In the genomic region with DNA sequence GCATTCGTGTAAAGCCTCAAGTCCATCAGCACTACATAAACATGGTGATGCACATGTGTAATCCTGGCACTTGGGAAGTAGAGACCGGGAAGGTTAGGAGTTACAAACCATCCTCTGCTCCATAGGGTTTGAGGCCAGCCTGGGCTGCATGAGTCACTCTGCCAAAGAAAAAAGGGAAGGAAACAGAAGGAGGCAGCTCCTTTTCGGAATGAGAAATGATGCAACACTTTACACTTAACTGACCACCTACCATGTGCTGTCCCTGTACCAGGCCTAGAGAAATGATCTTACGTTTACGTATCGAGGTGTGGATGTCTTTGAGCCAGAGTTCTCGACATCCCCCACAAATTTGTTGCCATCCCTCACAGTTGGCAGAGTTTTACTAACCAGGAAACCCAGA, we compare ENCODE assay signal across 15 mouse cellular contexts. TPM values are rescaled to one million over a fixed set of nuclear protein-coding genes. Genes with fewer than 3 reads are reported as not detected.
DNase-seq lines count a peak whose midpoint lies in the region; ATAC-seq and TF ChIP-seq lines count a peak whose summit lies in the region.
"Had no signal": no experiment of that assay in that cellular context is flagged by ENCODE, and none has a peak within 500 bp of the region (broad histone marks: within the 10 kb centered on the region; RNA-seq: fewer than 3 reads in every experiment).

No protein-coding gene starts in this region.

- 59% methylated on average over 7 of the region's 7 CpGs for WGBS in heart, adult 2 months
- WGBS in bone marrow, adult 2 months = 19% methylated on average over 7 of the region's 7 CpGs
- WGBS in liver, postnatal 0 days (ENCODE audit: insufficient replicate concordance) = 58% methylated on average over 7 of the region's 7 CpGs

- H3K79me2 ChIP-seq in heart, adult 2 months (replicated peaks; ENCODE audit: control insufficient read depth, insufficient read depth, low read length) = peaks cover 2% of the 10 kb centered on the region

- peaks cover 3% of the 10 kb centered on the region for H3K36me3 ChIP-seq in heart, adult 2 months (ENCODE audit: control insufficient read depth, insufficient read depth, low read length)
- H3K36me3 ChIP-seq in liver, postnatal 0 days (replicated peaks; ENCODE audit: insufficient read depth, low read length) = peaks cover 3% of the 10 kb centered on the region; the same call in 1 of the 2 replicates
- H3K36me3 ChIP-seq: intestine, embryonic 15.5 days had no signal

- no peak for TF ChIP-seq CTCF in heart, adult 2 months (IDR thresholded peaks at IDR 0.05)
- no peak for TF ChIP-seq CTCF in bone marrow, adult 2 months (IDR thresholded peaks at IDR 0.05; ENCODE audit: control insufficient read depth, insufficient read depth, low read length)
- no peak for TF ChIP-seq CTCF in liver, postnatal 0 days (IDR thresholded peaks at IDR 0.05; ENCODE audit: low read depth)

- H3K9me3 ChIP-seq in liver, postnatal 0 days (ENCODE audit: low read length) = no peaks in the 10 kb centered on the region
- H3K9me3 ChIP-seq: intestine, embryonic 15.5 days; limb, embryonic 15.5 days had no signal

- H3K4me2 ChIP-seq in liver, postnatal 0 days (ENCODE audit: low read depth, low read length) = no peak overlapping the region
- H3K4me2 ChIP-seq: intestine, embryonic 15.5 days; limb, embryonic 15.5 days had no signal

- H3K9ac ChIP-seq in heart, adult 2 months (ENCODE audit: low read depth, low read length) = no peak overlapping the region
- no peak overlapping the region for H3K9ac ChIP-seq in liver, postnatal 0 days (replicated peaks)
- H3K9ac ChIP-seq: intestine, embryonic 15.5 days; limb, embryonic 15.5 days had no signal

- peaks cover 51% of the 10 kb centered on the region for H3K4me1 ChIP-seq in heart, adult 2 months (ENCODE audit: control insufficient read depth, insufficient read depth, low read length)
- H3K4me1 ChIP-seq in bone marrow, adult 2 months (ENCODE audit: control insufficient read depth, insufficient read depth, low read length) = peaks cover 20% of the 10 kb centered on the region
- peaks cover 51% of the 10 kb centered on the region for H3K4me1 ChIP-seq in liver, postnatal 0 days (ENCODE audit: insufficient read depth)

- peak overlapping the region; percentile 75 for H3K27ac ChIP-seq in heart, adult 2 months
- H3K27ac ChIP-seq in bone marrow, adult 2 months (ENCODE audit: control insufficient read depth, insufficient read depth, low read depth, low read length, poor library complexity) = peak overlapping the region; percentile 42; the same call in 1 of the 2 replicates
- H3K27ac ChIP-seq in liver, postnatal 0 days (ENCODE audit: low read depth) = peak overlapping the region; percentile 5; the same call in 1 of the 2 replicates
- H3K27ac ChIP-seq: intestine, embryonic 15.5 days; limb, embryonic 15.5 days had no signal

- intact Hi-C loops in heart, adult 2 months (cut with DNase I) = no loop called here

- no peak overlapping the region for H3K4me3 ChIP-seq in heart, adult 2 months
- H3K4me3 ChIP-seq in bone marrow, adult 2 months (replicated peaks; ENCODE audit: control insufficient read depth, low read depth, low read length) = no peak overlapping the region
- H3K4me3 ChIP-seq in liver, postnatal 0 days (ENCODE audit: low read depth, low read length) = no peak overlapping the region
- H3K4me3 ChIP-seq: intestine, embryonic 15.5 days; limb, embryonic 15.5 days had no signal

- TF ChIP-seq EP300 in heart, adult 2 months (IDR thresholded peaks at IDR 0.05; ENCODE audit: insufficient read depth, low read depth, low read length) = no peak
- TF ChIP-seq EP300 in liver, postnatal 0 days (IDR thresholded peaks at IDR 0.05; ENCODE audit: low read depth) = no peak

- peak; percentile 35; the same call in 1 of the 2 replicates for ATAC-seq in liver, postnatal 0 days
- ATAC-seq in activated CD4-positive, CD25-positive, alpha-beta regulatory T cell, adult 4 months = no peak
- no peak for ATAC-seq in erythroid progenitor cell, adult 5-6 weeks (replicated peaks; ENCODE audit: low FRiP score, poor library complexity, severe bottlenecking)
- ATAC-seq: forebrain, embryonic 14.5 days; intestine, embryonic 15.5 days had no signal

- no peaks in the 10 kb centered on the region for H3K27me3 ChIP-seq in heart, adult 2 months (ENCODE audit: control insufficient read depth, insufficient read depth, low read length)
- no peaks in the 10 kb centered on the region for H3K27me3 ChIP-seq in liver, postnatal 0 days (ENCODE audit: insufficient read depth, low read length)
- H3K27me3 ChIP-seq: intestine, embryonic 15.5 days; limb, embryonic 15.5 days had no signal

- TF ChIP-seq POLR2A in heart, adult 2 months (IDR thresholded peaks at IDR 0.05; ENCODE audit: insufficient read depth, low read depth, low read length) = no peak
- TF ChIP-seq POLR2A in bone marrow, adult 2 months (IDR thresholded peaks at IDR 0.05; ENCODE audit: borderline replicate concordance, control insufficient read depth, low read depth, low read length) = no peak

- no peak for DNase-seq in heart, adult 2 months
- no peak for DNase-seq in heart, postnatal 4 days
- peak; percentile 90 for DNase-seq in 416B (ENCODE audit: low read depth)
- DNase-seq in liver, postnatal 0 days = no peak
- no peak for DNase-seq in right cerebral cortex, postnatal 14 days
- DNase-seq: adrenal gland, postnatal 36 days; cerebellum, postnatal 10 days; gastrocnemius, postnatal 10 days; kidney, postnatal 4 days had no signal

RNA-seq across cellular contexts. Expression of gene Dnm2, which starts 28.3 kb away (rescaled TPM):
- total RNA-seq in heart, adult 2 months (2021) = 10 to 100 TPM; 63.9 to 64.8 TPM
- polyA plus RNA-seq in heart, adult 2 months (2012; rRNA removed) = 52.1 and 68.2 TPM in 2 replicates
- 10 to 100 TPM; 83.9 to 86.7 TPM for total RNA-seq in heart, postnatal 4 days (2021)
- polyA plus RNA-seq in bone marrow, adult 2 months (2011; ENCODE audit: insufficient read depth, insufficient read length, low replicate concordance, missing spikeins) = 86.9 and 130 TPM in 2 replicates
- 29.5 and 35.2 TPM in 2 replicates for polyA plus RNA-seq in liver, postnatal 0 days (2015; fragmentation: Nextera tagmentation; extraction: Ambion mirVana)
- polyA plus RNA-seq in activated CD4-positive, CD25-positive, alpha-beta regulatory T cell, adult 4 months (2017; shearing (Covaris generic)) = 100 to 1,000 TPM; 100 to 114 TPM
- total RNA-seq in erythroid progenitor cell, adult 5-6 weeks (2015; ENCODE audit: low replicate concordance) = 129 and 138 TPM in 2 replicates
- total RNA-seq in erythroid progenitor cell, adult 5-6 weeks (2017; ENCODE audit: low replicate concordance) = 181 and 184 TPM in 2 replicates

RNA-seq across cellular contexts. Expression of gene Qtrt1, which starts 41.4 kb away (rescaled TPM):
- 1 to 10 TPM; 8.3 to 8.5 TPM for total RNA-seq in heart, adult 2 months (2021)
- polyA plus RNA-seq in heart, adult 2 months (2012; rRNA removed) = 19.2 and 20.8 TPM in 2 replicates
- total RNA-seq in heart, postnatal 4 days (2021) = 10 to 100 TPM; 11.3 to 13.3 TPM
- polyA plus RNA-seq in bone marrow, adult 2 months (2011; ENCODE audit: insufficient read depth, insufficient read length, low replicate concordance, missing spikeins) = 24.8 and 56.3 TPM in 2 replicates
- 11.3 and 13.7 TPM in 2 replicates for polyA plus RNA-seq in liver, postnatal 0 days (2015; fragmentation: Nextera tagmentation; extraction: Ambion mirVana)
- polyA plus RNA-seq in activated CD4-positive, CD25-positive, alpha-beta regulatory T cell, adult 4 months (2017; shearing (Covaris generic)) = 10 to 100 TPM; 34.0 to 38.8 TPM
- 4.7 TPM in 1 of 2 replicates, not detected in the other for total RNA-seq in erythroid progenitor cell, adult 5-6 weeks (2015; ENCODE audit: low replicate concordance)
- 0.98 and 4.0 TPM in 2 replicates for total RNA-seq in erythroid progenitor cell, adult 5-6 weeks (2017; ENCODE audit: low replicate concordance)

RNA-seq across cellular contexts. Expression of gene Tmed1, which starts 57.0 kb away (rescaled TPM):
- 10 to 100 TPM; 40.9 to 47.2 TPM for total RNA-seq in heart, adult 2 months (2021)
- polyA plus RNA-seq in heart, adult 2 months (2012; rRNA removed) = 48.1 and 58.9 TPM in 2 replicates
- total RNA-seq in heart, postnatal 4 days (2021) = 10 to 100 TPM; 38.6 to 46.3 TPM
- polyA plus RNA-seq in bone marrow, adult 2 months (2011; ENCODE audit: insufficient read depth, insufficient read length, low replicate concordance, missing spikeins) = 6.7 and 7.6 TPM in 2 replicates
- polyA plus RNA-seq in liver, postnatal 0 days (2015; fragmentation: Nextera tagmentation; extraction: Ambion mirVana) = 34.6 and 38.0 TPM in 2 replicates
- 1 to 10 TPM; 2.7 to 3.1 TPM for polyA plus RNA-seq in activated CD4-positive, CD25-positive, alpha-beta regulatory T cell, adult 4 months (2017; shearing (Covaris generic))
- total RNA-seq in erythroid progenitor cell, adult 5-6 weeks (2015; ENCODE audit: low replicate concordance) = 6.7 TPM in 1 of 2 replicates, not detected in the other
- 1.8 and 2.0 TPM in 2 replicates for total RNA-seq in erythroid progenitor cell, adult 5-6 weeks (2017; ENCODE audit: low replicate concordance)

Comparison
In these comparisons a context has a peak if more than half of its experiments do, and no peak if none do; other contexts are left out.
1. H3K27ac ChIP-seq: peak in every context shown above with its lines; median percentile 75 in heart, adult 2 months; 42 in bone marrow, adult 2 months; 5 in liver, postnatal 0 days.